Mouse (Mus musculus): ENCODE measurements around the gene Phactr4. TPM values are rescaled to one million over a fixed set of nuclear protein-coding genes. Genes with fewer than 3 reads are reported as not detected.
A peak's percentile ranks its signal among the peaks of the same experiment; 100 is the strongest.
"Not testable (repeated sequence)": the region's sequence is repeated elsewhere in the genome, so short reads cannot be mapped to it uniquely, and the experiment has no call there.

The Phactr4 gene
- polyA plus RNA-seq, 1 experiment = 13.4 TPM

GRCm38 (mm10) chr4:132420471-132420870 is 1.8 kb downstream of the Phactr4 start:
- H3K4me1 ChIP-seq (ENCODE audit: control insufficient read depth, insufficient read depth, low read length) = peaks cover 6% of the 10 kb centered on the region; the same call in 1 of the 2 replicates
- DNase-seq = no peak
- WGBS = 70% methylated on average over 5 of the region's 5 CpGs
- no peak for TF ChIP-seq POLR2A (IDR thresholded peaks at IDR 0.05; ENCODE audit: borderline replicate concordance, extremely low read depth, low read depth, low read length)
- no peak for TF ChIP-seq CTCF (IDR thresholded peaks at IDR 0.05; ENCODE audit: insufficient read depth, low read length)
- no peak overlapping the region for H3K4me3 ChIP-seq (replicated peaks; ENCODE audit: extremely low read depth, low read depth, low read length)

GRCm38 (mm10) chr4:132415966-132416365 is 6.3 kb downstream of the Phactr4 start:
- Histone ChIP-seq H3K4me3 (replicated peaks; ENCODE audit: extremely low read depth, low read depth, low read length) (no peak overlapping the region), H3K4me1 (ENCODE audit: control insufficient read depth, insufficient read depth, low read length) (peaks cover 14% of the 10 kb centered on the region)
- TF ChIP-seq POLR2A (IDR thresholded peaks at IDR 0.05; ENCODE audit: borderline replicate concordance, extremely low read depth, low read depth, low read length) (no peak), CTCF (IDR thresholded peaks at IDR 0.05; ENCODE audit: insufficient read depth, low read length) (no peak)
- no peak for DNase-seq

- WGBS = 95% methylated on average over 4 of the region's 4 CpGs
- not testable (repeated sequence) for DNase-seq; H3K4me3 ChIP-seq (replicated peaks; ENCODE audit: extremely low read depth, low read depth, low read length)
- H3K4me1 ChIP-seq (ENCODE audit: control insufficient read depth, insufficient read depth, low read length) = peaks cover 12% of the 10 kb centered on the region
Measured at GRCm38 (mm10) chr4:132413257-132413656, 9.0 kb downstream of the Phactr4 start.

- peak; percentile 28; the same call in 1 of the 2 replicates for TF ChIP-seq CTCF (IDR thresholded peaks at IDR 0.05; ENCODE audit: insufficient read depth, low read length)
- no peak for TF ChIP-seq POLR2A (IDR thresholded peaks at IDR 0.05; ENCODE audit: borderline replicate concordance, extremely low read depth, low read depth, low read length)
- peak; percentile 29 for DNase-seq
- peak overlapping the region; percentile 15 for H3K4me3 ChIP-seq (replicated peaks; ENCODE audit: extremely low read depth, low read depth, low read length)
- 21% methylated on average over 8 of the region's 8 CpGs for WGBS
- H3K4me1 ChIP-seq (ENCODE audit: control insufficient read depth, insufficient read depth, low read length) = peaks cover 9% of the 10 kb centered on the region
Measured at GRCm38 (mm10) chr4:132411322-132412094, 10.8 kb downstream of the Phactr4 start.

- WGBS = 70% methylated on average over 4 of the region's 4 CpGs
- H3K4me3 ChIP-seq (replicated peaks; ENCODE audit: extremely low read depth, low read depth, low read length) = no peak overlapping the region
- H3K4me1 ChIP-seq (ENCODE audit: control insufficient read depth, insufficient read depth, low read length) = peaks cover 7% of the 10 kb centered on the region
- TF ChIP-seq CTCF (IDR thresholded peaks at IDR 0.05; ENCODE audit: insufficient read depth, low read length) (no peak), POLR2A (IDR thresholded peaks at IDR 0.05; ENCODE audit: borderline replicate concordance, extremely low read depth, low read depth, low read length) (no peak)
- no peak for DNase-seq
Measured at GRCm38 (mm10) chr4:132409587-132410229, 12.6 kb downstream of the Phactr4 start.

GRCm38 (mm10) chr4:132406393-132407189 is 15.7 kb downstream of the Phactr4 start:
- DNase-seq = no peak

GRCm38 (mm10) chr4:132404588-132404987 is 17.7 kb downstream of the Phactr4 start:
- TF ChIP-seq POLR2A (IDR thresholded peaks at IDR 0.05; ENCODE audit: borderline replicate concordance, extremely low read depth, low read depth, low read length) (no peak), CTCF (IDR thresholded peaks at IDR 0.05; ENCODE audit: insufficient read depth, low read length) (no peak)
- 66% methylated on average over 5 of the region's 5 CpGs for WGBS

More at GRCm38 (mm10) chr4:132406393-132407189, 15.7 kb downstream of the Phactr4 start:
- peaks cover 3% of the 10 kb centered on the region for H3K4me1 ChIP-seq (ENCODE audit: control insufficient read depth, insufficient read depth, low read length)
- 63% methylated on average over 13 of the region's 13 CpGs for WGBS
- TF ChIP-seq CTCF (IDR thresholded peaks at IDR 0.05; ENCODE audit: insufficient read depth, low read length) = no peak
- no peak for TF ChIP-seq POLR2A (IDR thresholded peaks at IDR 0.05; ENCODE audit: borderline replicate concordance, extremely low read depth, low read depth, low read length)
- H3K4me3 ChIP-seq (replicated peaks; ENCODE audit: extremely low read depth, low read depth, low read length) = no peak overlapping the region

GRCm38 (mm10) chr4:132403063-132403660 is 19.1 kb downstream of the Phactr4 start:
- no peak for DNase-seq
- no peak for TF ChIP-seq POLR2A (IDR thresholded peaks at IDR 0.05; ENCODE audit: borderline replicate concordance, extremely low read depth, low read depth, low read length)
- TF ChIP-seq CTCF (IDR thresholded peaks at IDR 0.05; ENCODE audit: insufficient read depth, low read length) = no peak

More at GRCm38 (mm10) chr4:132404588-132404987, 17.7 kb downstream of the Phactr4 start:
- Histone ChIP-seq H3K4me1 (ENCODE audit: control insufficient read depth, insufficient read depth, low read length) (no peaks in the 10 kb centered on the region), H3K4me3 (replicated peaks; ENCODE audit: extremely low read depth, low read depth, low read length) (no peak overlapping the region)
- DNase-seq = no peak

GRCm38 (mm10) chr4:132401016-132401415 is 21.3 kb downstream of the Phactr4 start:
- 96% methylated on average over 9 of the region's 9 CpGs for WGBS
- TF ChIP-seq CTCF (IDR thresholded peaks at IDR 0.05; ENCODE audit: insufficient read depth, low read length) (no peak), POLR2A (IDR thresholded peaks at IDR 0.05; ENCODE audit: borderline replicate concordance, extremely low read depth, low read depth, low read length) (no peak)
- DNase-seq = no peak
- peaks cover 2% of the 10 kb centered on the region; the same call in 1 of the 2 replicates for H3K4me1 ChIP-seq (ENCODE audit: control insufficient read depth, insufficient read depth, low read length)
- no peak overlapping the region for H3K4me3 ChIP-seq (replicated peaks; ENCODE audit: extremely low read depth, low read depth, low read length)

More at GRCm38 (mm10) chr4:132403063-132403660, 19.1 kb downstream of the Phactr4 start:
- no peak overlapping the region for H3K4me3 ChIP-seq (replicated peaks; ENCODE audit: extremely low read depth, low read depth, low read length)
- 43% methylated on average over 5 of the region's 5 CpGs for WGBS
- H3K4me1 ChIP-seq (ENCODE audit: control insufficient read depth, insufficient read depth, low read length) = peaks cover 2% of the 10 kb centered on the region; the same call in 1 of the 2 replicates

Measured in lung, adult 2 months (tissue).